Mouse (Mus musculus) spleen, adult 18-20 months (tissue): ENCODE measurements around the gene Akr1c12.
"Not testable (repeated sequence)": the region's sequence is repeated elsewhere in the genome, so short reads cannot be mapped to it uniquely, and the experiment has no call there.

Experiments used
- DNase-seq, 2 experiments: peaks; one replicate each; pipeline ENCODE4 v3.0.0; 2022; ENCODE audit warnings: mixed read lengths in 2 of 2

Gene Akr1c12

GRCm38 (mm10) chr13:4279284-4279683 lies at the start of gene Akr1c12:
Gene Akr1c12 (minus strand): TSS chr13:4279433.
- no peak for DNase-seq

GRCm38 (mm10) chr13:4318773-4319172 lies 39.5 kb upstream of the Akr1c12 start:
- no peak for DNase-seq

GRCm38 (mm10) chr13:4313907-4314306 lies 34.7 kb upstream of the Akr1c12 start:
- DNase-seq = no peak

GRCm38 (mm10) chr13:4304861-4305565 lies 25.8 kb upstream of the Akr1c12 start:
- DNase-seq = no peak

GRCm38 (mm10) chr13:4296991-4297390 lies 17.8 kb upstream of the Akr1c12 start:
- DNase-seq = no peak

GRCm38 (mm10) chr13:4281471-4282412 lies 2.5 kb upstream of the Akr1c12 start:
- DNase-seq = no peak

- DNase-seq = no peak
Observed at GRCm38 (mm10) chr13:4277526-4277925, 1.7 kb downstream of the Akr1c12 start.

GRCm38 (mm10) chr13:4270860-4271259 lies 8.4 kb downstream of the Akr1c12 start:
- no peak for DNase-seq

- DNase-seq = not testable (repeated sequence)
Observed at GRCm38 (mm10) chr13:4265455-4265854, 13.8 kb downstream of the Akr1c12 start.

- no peak for DNase-seq
Observed at GRCm38 (mm10) chr13:4265047-4265446, 14.2 kb downstream of the Akr1c12 start.

GRCm38 (mm10) chr13:4264612-4265011 lies 14.6 kb downstream of the Akr1c12 start:
- no peak for DNase-seq

GRCm38 (mm10) chr13:4257349-4257748 lies 21.9 kb downstream of the Akr1c12 start:
- no peak for DNase-seq

- DNase-seq = not testable (repeated sequence)
Observed at GRCm38 (mm10) chr13:4256894-4257293, 22.3 kb downstream of the Akr1c12 start.

GRCm38 (mm10) chr13:4249347-4249746 lies 29.9 kb downstream of the Akr1c12 start:
- DNase-seq = no peak

GRCm38 (mm10) chr13:4244861-4245559 lies 34.2 kb downstream of the Akr1c12 start:
- no peak for DNase-seq

GRCm38 (mm10) chr13:4233536-4234172 lies 45.6 kb downstream of the Akr1c12 start:
- no peak for DNase-seq

- DNase-seq = no peak
Observed at GRCm38 (mm10) chr13:4233135-4233534, 46.1 kb downstream of the Akr1c12 start.

GRCm38 (mm10) chr13:4230841-4231623 lies 48.2 kb downstream of the Akr1c12 start:
- no peak for DNase-seq

- DNase-seq = no peak
Observed at GRCm38 (mm10) chr13:4228441-4228840, 50.8 kb downstream of the Akr1c12 start, which contains the start of gene Akr1c19. Gene Akr1c19 (plus strand): TSS chr13:4228700.
